Mouse (Mus musculus) forelimb bud, embryonic 11.5 days (tissue): Measurements from ENCODE around the gene Arhgef3.

ENCODE experiments used
- DNase-seq: peaks from one replicate; pipeline ENCODE4 v3.0.0-alpha.2; 2012; ENCODE audit warnings: low read depth, low spot score

The Arhgef3 gene

DNA sequence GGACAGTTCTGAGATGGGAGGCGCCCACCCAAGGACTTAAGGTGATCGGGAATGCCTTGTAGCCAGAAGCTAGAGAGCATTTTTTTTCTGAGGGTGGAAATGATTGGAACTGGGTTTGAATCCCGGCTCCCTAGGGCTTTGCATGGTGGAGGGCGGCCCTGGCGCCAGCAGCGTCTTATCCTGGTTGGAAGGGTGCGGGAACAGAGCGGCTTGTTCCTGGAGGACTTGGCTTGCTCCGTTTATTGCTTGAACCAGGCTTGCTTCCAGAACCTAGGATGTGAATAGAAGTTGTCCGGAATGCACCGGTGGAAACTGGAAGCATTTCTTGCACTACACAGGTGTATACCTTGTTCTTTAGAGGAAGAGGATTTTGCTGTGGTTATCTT lies 569 bp downstream of the Arhgef3 start:
- DNase-seq: no peak

DNA sequence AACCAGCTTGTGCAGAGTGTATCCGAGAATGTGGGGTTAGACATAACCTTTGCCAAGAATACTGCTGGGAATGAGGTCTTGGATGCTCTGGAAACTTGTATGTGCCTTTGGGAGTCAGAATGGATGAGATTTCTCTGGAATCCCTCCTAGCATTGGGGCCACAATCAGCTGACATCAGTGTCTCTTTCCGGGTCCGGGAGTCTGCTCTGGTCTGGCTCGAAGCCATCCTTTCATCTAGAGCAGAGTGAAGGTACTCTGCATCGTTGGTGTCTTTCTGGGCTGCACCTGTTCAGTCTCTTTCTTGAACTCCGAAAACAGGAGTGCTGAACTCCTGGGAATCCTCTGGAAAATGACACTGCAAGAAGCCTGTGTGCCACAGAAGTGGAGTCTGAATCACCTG lies 1.3 kb downstream of the Arhgef3 start:
- no peak for DNase-seq

DNA sequence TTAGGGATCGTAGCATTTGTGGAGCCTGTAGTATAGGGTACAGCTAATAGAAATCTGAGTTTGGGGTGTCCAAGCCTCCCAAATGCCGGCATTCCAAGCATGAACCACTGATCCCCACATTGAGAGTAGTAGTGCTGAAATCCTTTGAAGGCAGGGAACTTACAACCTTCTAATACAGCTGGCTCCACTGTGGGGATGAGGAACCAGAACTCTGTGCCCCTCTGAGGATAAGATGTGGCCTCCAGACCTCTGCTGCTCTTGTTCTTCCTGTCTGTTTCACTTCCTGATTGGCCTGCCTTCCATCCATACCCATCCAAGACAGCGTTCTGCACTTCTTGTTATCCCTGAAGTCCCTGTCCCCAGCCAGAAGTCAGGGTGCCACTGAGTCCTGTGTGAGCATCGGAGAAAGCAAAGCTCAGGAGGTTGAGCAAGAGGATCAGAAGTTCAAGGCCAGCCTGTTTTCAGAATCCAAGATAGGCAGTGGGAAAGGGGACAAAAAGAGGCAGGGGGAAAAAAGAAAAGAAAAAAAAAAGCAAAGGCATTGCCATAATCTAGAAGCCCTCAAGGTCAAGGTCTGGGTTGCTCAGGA lies 2.0 kb downstream of the Arhgef3 start:
- no peak for DNase-seq

DNA sequence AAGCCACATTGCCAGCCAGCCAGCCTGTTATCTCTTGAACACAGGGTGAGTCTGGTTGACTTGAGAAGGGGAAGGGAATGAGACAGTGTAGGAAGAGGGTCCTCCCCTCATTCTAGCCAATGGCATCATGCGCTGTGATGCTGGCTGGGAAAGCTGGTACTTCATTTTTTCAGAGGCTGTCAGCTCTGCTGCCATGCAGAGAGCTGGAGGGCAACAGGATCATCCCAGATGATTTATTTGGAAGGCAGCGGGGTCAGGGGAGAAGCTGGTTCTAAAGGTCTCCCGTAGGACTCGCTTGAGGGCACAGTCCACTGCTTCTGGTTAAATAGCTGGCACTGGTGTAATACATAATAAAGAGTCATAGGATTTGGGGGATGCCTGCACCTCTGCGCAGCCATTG lies 3.8 kb downstream of the Arhgef3 start:
- no peak for DNase-seq

DNA sequence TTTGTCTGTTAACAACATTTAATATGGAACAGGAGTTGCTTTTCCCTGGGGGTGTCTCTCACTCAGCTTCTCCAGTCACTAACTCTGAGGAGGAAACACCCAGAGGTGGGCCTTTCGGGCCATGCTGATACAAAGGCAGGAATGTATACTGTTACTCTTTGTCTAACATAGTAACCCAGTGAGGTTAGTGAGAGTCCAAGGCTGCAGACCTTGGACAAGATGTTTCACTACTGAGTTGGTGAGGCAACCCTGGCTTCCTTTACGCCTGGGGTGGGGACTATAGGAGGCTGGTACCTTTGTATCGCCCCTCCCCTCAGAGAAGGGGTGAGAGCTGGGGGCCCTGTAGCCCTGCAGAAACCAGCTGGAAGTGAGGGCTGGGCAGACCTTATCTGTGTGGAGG lies 7.9 kb downstream of the Arhgef3 start:
- DNase-seq: no peak

DNA sequence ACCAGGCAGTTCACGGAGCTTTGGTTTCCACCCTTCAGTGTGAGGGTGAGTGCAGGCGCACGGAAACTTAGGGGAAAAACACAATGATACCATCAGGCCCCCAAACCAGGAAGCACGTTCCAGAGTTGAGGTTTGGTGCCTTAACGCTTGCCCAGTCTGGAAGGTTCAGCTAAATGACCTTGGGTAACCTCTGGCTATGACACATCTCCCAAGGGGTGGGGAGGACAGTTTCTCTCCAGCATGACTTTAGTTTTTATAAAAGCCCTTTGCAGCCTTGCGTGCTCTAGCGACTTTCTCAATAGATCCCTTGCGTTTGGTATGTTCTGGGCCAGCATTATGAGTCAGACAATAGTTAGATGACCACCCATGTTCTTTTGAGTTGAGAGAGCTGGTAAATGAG lies 8.8 kb downstream of the Arhgef3 start:
- no peak for DNase-seq

DNA sequence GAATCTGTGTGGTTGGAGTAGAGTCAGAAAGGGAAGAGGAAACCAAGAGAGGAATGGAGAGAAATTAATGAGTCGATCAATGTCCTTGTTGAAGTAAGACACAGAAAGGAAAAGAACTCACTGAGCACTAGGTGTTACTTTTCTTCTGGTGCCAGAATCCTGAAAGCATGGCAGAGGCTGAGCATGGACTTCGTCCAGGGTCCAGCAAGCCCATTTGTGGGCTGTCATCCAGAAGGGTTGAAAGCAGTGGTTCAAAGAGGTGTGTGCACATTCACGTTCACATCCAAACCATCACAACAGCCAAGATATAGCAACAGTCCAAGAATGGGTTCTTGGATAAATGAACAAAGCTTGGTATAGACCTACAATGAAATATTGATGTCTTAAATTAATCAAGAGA lies 15.3 kb downstream of the Arhgef3 start:
- no peak for DNase-seq

DNA sequence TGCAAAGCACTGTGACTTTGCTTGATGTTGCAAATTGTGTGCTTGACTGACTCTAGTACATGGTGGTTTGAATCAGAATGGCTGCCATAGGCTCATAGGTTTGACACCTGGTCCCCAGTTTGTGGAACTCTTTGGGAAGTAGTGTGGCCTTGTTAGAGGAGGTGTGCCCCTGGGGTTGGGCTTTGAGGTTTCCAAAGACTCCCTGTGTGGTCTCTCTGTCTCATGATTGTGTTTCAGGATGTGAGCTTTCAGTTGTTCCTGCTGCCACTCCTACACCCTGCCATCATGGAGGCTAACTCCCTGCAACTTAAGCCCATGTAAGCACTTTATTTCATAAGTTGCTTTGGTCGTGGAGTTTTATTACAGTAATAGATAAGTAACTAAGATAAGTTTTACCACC lies 16.0 kb downstream of the Arhgef3 start:
- DNase-seq: no peak

DNA sequence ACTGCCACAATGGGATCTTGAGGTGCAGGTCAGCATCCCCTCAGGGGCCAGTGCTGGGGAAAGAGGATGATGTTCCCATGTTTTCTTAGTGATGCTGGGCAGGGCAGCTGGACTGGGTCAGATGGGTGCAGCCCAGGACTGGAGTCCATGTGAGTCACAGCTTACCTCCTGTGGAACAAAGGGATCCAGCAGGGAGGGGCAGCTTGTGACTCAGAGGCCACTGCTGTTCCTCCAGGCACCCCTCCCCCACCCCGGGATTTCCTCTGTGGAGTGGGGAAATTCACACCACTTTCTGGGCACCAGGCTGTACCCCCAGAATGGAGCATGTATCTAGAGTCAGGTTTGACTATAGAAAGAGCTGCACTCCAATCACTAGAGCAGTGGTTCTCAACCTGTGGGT lies 16.8 kb downstream of the Arhgef3 start:
- DNase-seq: no peak

DNA sequence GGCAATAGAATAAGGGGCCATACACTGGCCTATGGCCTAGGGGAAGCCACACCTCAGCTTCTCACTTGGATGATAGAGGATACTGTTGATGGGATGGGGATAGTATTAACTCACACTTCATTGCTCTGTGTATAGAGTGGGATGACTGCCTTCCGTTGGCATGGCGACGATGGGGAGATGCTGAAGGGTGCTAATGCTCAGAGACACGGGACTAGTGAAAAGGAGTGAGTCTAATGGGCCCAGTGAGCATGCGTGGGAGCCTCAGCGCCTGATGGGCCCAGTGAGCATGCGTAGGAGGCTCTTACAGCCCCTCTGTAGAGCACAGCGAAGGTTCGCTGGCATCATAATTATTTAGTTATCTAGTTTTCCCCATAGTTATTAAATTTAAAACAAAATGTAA lies 24.2 kb downstream of the Arhgef3 start:
- no peak for DNase-seq

DNA sequence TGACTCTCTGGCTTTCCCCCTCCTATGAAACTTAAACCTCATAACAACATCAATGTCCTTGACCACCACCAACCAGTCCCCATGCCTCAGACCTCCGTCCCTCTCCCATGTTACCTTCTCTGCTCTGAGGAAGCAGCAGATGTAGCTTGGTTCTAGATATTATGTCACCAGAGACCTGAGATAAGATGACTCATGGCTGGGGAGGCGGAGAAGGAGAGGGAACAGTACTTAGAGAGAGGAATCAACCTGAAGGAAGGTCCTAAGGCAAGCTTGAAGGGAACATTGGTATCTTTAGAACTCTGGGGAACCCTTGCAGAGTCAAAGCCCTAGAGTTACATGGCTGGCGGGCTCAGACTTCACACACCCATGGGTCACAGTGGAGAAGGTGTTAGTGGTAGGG lies 25.3 kb downstream of the Arhgef3 start:
- DNase-seq: no peak

DNA sequence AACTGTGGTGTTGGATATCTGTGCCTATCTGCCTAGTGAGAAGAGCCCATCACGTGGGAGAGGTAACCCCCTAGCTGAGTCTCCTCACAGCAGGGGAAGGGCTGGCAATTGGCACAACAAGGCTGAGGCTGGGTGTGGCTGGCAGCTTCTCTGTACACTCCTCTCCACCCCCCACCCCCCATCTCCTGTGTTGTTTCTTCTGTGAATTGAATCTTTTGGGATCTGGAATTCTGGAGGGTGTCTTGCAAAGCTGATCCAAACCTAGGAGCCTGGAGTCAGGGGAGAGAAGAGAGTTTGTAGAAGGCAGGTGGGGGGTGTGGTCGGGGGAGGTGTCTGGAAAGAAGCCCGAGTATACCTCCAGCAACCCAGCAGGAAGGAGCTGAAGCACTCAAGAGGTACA lies 26.8 kb downstream of the Arhgef3 start:
- DNase-seq: no peak

DNA sequence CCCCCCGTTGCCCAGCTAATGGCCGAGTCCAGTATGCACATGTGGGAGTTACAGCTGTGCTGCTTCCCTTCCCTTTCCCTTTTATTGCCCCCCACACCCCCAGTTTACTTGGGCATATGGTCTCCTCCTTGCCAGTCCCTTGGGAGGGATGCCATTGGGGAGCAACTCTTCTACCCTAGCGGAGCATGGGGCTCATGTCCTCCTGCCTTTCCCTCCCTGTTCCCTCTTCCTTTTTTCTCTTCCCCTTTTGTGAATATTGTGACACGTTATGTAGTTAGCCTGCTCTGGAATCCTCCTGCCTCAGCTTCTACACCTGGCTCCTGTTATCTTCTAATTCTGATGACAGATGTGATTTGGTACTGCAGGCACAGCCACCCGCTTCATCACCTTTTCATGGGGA lies 28.0 kb downstream of the Arhgef3 start:
- DNase-seq: no peak

DNA sequence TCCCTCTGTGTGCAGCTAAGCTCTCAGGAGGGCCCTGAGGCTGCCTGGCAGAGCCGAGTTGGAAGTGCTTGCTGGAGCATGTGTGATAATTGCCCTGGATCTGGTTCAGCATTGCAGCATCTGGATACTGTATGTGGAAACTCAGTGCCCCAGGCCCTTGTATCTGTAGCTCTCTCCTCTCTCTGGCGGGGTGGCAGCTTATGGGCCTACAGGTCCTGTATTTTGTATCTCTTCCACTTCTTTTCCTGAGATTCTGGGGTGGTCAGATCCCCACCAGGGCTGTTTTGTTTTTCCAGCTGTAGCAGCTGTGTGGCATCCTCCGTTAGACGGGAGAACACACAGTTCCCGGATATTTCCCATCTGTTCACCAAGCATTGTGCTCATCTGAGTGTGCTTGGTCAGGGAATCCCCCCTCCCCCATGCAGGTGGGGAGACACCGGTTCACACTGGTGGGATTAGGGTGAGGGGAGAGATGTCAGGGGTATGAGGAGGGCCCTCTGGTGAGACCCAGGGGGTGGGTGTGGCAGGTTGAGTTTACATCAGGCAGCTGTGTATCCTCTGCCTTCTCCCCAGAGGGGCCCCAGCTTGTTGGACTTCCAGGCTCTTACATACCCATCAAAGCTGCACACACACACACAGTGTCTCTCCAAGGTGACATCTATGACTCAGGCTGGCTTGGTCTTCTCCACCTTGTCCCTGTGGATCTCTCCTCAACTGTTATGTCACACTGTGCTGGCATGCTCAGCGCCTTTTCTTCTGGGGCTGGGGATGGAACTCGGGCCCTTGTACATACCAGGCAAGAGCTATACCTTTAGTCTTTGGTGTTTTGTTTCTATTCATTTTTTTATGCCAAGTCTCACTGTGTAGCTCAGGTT lies 30.7 kb downstream of the Arhgef3 start:
- DNase-seq: peak; percentile 34

DNA sequence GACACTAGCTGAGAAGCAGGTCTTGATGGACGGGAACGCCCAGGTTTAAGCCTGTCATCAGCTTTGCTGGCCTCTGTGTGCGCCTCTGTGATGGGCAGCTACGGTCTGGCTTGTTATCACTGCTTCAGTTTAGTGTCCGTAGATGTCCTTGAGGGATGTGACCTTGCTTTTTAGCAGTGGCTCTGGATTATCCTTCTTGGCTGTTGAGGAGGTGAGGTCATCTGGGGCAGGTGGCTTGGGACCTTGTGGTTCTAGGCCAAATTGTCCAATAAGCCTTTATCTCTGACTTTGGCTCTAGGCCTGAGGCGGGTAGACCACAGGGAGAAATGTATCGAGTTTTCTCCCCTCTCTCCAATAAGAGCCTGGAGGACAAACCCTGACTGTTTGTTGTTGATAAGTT lies 33.0 kb downstream of the Arhgef3 start:
- no peak for DNase-seq

DNA sequence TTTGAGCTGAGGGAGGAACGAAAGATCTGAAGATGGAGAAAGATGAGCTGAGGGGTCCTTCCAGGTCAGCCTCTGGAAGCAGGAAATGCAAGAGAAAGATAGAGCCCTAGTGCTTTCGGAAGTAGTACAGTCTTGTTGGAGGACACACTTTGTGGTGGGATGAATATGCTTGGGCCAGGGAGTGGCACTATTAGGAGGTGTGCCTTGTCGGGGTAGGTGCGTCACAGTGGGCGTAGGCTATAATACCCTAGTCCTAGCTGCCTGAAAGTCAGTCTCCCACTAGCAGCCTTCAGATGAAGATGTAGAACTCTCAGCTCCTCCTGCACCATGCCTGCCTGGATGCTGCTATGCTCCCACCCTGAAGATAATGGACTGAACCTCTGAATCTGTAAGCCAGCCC lies 34.7 kb downstream of the Arhgef3 start:
- no peak for DNase-seq

DNA sequence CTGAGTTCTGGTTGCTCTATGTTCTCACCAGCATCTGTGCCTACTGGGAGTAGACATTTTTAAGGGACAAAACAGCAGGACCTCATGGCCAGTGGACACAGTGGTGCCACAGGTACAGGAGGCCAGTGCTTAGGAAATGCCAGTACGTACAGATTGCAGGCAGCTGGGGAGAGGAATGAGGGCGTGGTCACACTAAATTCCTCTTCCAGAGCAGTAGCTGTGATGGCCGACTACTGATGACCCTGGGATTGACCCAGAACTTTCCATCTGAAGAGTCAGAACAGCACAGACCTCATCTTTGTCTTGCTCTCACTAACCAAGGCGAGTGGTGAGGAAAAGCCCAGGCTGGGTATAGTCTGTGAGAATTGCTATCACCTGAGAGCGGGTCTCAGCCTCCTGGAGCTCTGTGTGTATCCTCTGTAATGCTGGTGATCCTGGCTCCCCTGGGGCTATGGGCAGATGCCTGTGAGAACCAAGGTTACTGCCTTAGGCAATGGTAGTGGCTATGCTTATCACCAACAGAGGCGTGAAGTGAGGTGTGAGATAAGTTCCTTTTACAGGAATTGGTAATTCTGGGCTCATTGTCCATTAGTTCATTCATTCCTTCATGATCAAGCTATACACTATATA lies 35.4 kb downstream of the Arhgef3 start:
- DNase-seq: no peak

DNA sequence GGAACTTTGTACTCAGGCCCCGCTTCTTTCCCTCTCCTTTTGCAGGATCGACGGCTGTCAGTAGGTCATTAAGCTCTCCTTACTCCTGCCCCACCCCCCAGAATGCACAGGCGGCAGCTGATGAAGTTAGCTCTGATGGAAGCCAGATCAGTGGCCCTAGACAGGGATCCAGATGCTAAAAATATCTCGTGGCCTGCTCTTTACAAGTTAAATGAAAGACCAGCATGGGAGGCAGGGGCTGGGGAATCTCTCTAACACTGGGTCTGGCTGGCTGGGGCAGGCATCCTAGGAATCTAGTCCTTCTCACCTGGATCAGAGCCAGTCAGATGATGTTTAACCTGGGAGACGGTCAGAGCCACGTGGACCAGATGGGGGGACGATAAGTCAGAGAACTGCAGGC lies 36.7 kb downstream of the Arhgef3 start:
- peak; percentile 69 for DNase-seq

DNA sequence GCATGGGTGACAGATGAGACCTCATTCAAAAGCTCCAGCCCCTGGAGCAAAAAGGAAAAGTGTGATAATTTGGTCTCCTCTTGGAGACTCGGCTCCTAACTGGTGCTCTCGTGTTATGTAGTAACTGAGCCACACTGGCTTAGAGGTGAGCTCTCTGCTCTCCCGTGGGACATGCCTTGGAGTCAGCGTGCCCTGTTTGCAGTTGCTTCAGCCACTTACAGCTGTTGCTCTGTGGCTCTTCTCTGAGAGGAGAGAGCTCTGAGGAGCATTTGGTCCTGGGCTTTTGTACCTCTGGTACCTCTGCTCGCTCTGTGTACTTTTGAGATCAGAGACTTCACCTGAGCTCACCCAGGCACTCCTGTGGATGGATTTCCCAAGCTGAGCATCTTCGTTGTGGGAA lies 40.4 kb downstream of the Arhgef3 start:
- DNase-seq: no peak

DNA sequence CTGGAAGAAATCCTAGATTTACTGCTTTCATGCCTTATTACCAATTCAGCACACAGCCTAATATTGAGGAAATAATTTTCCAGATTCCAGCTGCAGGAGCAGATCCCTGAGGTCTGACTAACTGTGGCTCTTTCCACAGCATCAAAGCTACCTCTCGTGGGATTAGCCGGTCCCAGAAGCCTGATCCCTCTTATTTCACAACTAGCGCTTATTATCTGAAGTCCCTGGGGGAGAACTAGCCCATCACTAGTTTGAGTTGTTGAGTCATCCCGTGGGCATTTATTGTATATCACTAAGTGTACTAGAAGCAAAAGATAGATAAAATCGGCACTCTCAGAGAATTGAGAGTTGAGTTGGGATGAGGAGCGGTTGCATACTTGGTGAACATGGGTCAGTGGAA lies 41.3 kb downstream of the Arhgef3 start:
- no peak for DNase-seq

DNA sequence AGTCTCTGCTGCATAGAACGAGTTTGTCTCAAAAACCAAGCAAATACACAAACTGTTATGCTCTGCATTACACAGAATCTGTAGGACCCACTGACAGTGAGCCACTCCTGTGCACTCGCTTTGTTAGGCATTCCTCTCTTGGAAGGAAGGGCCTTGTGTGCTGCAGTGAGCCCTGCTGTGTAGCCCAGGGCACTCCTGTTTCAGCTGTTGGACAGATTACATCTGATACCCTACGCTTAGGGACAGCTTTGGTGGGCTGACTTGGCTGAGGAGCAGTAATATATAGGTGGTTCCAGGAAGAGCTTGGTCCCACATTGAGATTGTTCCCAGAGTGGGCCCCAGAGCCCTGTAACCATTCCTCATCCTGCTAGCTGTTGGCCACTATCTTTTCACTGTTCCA lies 43.4 kb downstream of the Arhgef3 start:
- DNase-seq: no peak

DNA sequence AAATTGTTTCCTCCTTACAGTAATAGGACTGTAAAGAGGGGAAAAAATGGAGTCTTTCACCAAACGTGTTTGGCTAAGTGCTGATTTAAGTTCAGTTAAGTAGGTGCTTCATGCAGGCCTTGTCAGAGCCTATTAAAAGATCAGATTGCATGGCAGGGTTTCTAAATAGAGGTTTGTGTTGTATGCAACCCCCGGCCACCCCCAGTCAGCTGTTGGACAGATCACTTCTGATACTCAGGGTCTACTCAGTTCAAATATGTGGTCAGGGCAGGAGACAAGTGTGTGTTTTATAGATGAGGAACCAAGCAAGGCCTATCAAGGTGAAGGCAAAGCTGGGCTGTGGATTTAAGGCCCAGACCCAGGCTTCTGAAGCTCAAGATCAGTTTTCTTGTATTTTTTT lies 44.1 kb downstream of the Arhgef3 start:
- no peak for DNase-seq

DNA sequence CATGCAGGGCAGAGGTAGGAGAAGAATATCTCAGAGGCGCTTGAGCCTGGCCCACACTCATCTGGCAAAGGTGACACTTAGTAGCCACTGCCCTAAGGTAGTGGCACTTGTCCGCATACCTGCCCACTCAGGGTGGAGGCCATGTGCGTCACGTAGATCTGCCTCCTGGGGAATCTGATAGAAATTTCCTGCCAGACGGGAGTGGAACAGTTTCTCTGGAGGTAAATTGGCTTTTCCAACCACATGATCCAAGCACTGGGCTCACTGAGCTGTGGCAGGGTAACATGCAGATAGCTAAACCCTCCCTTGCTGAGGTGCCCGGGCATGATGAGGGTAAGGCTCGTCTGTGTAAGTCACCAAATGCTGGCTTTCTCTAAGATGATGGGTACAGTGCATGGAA lies 46.1 kb downstream of the Arhgef3 start:
- no peak for DNase-seq
